Mouse (Mus musculus) forebrain, embryonic 12.5 days (tissue): ENCODE results near the gene Fggy. TPM values are rescaled to one million over a fixed set of nuclear protein-coding genes. Genes with fewer than 3 reads are reported as not detected.

Experiments used
- ATAC-seq: fragments of 200-750 bp; cut with Nextera tagmentation; 2 replicates; pipeline ENCODE4 v1.8.0; 2017; ENCODE audit warnings: moderate TSS enrichment; ENCODE audit not compliant: low FRiP score
- H3K27ac ChIP-seq: fragments of 300-500 bp; sonication (generic); 2 replicates; pipeline ENCODE4 v1.5.1; 2016; ENCODE audit warnings: mild to moderate bottlenecking
- H3K27me3 ChIP-seq: fragments of 300-500 bp; sonication (generic); 2 replicates; pipeline ENCODE4 v1.6.1; 2016; ENCODE audit warnings: mild to moderate bottlenecking
- H3K36me3 ChIP-seq: fragments of 300-500 bp; sonication (generic); replicated peaks from 2 replicates; pipeline ENCODE4 v1.6.1; 2016; ENCODE audit warnings: mild to moderate bottlenecking
- H3K4me1 ChIP-seq: fragments of 300-500 bp; sonication (generic); 2 replicates; pipeline ENCODE4 v1.6.1; 2016
- H3K4me2 ChIP-seq: fragments of 300-500 bp; sonication (generic); 2 replicates; pipeline ENCODE4 v1.6.1; 2016; ENCODE audit warnings: mild to moderate bottlenecking, moderate library complexity
- H3K4me3 ChIP-seq: fragments of 300-500 bp; sonication (generic); replicated peaks from 2 replicates; pipeline ENCODE4 v1.5.1; 2016; ENCODE audit warnings: mild to moderate bottlenecking
- H3K9ac ChIP-seq: fragments of 300-500 bp; sonication (generic); 2 replicates; pipeline ENCODE4 v1.6.1; 2016; ENCODE audit warnings: mild to moderate bottlenecking
- H3K9me3 ChIP-seq: fragments of 300-500 bp; sonication (generic); 2 replicates; pipeline ENCODE4 v1.6.1; 2016
- WGBS: fragments of 180-500 bp; shearing (Covaris S2); methylation state at CpG from one replicate; pipeline ENCODE4 v1.1.7; 2016; 5-methylcytosine and 5-hydroxymethylcytosine counted together
- polyA plus RNA-seq: library from polyadenylated mRNA; unstranded; fragments of >200 nt; fragmentation: Nextera tagmentation; extraction: Ambion mirVana; gene quantifications from 2 replicates; pipeline ENCODE4 v1.2.1, GENCODE M21; 2016

Gene Fggy
- polyA plus RNA-seq, 1 experiment from 2014 or later: 7.7 TPM

DNA sequence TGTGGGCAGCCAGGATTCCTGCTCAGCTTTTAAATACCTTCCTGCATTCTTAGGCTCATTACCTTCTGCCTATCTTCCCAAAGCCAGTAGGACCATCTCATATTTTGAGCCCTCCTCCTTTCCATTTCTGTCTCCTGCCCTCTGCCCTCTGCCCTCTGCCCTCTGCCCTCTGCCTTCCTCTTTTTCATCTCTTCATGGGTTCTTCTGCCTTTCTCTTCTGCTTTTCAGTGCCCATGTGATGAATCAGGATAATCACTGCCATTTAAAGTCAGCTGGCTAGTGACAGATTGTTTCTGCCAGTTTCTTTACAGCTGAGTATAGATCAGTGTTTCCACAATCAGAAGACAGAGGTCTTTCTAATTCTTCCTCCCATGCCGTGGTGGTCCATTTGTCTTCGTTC lies 273.0 kb downstream of the Fggy start:
- peaks cover 6% of the 10 kb centered on the region; the same call in 1 of the 2 replicates for H3K4me1 ChIP-seq
- H3K4me3 ChIP-seq: no peak overlapping the region
- no peak overlapping the region for H3K9ac ChIP-seq
- no peaks in the 10 kb centered on the region for H3K9me3 ChIP-seq
- no peaks in the 10 kb centered on the region for H3K27me3 ChIP-seq
- H3K36me3 ChIP-seq: no peaks in the 10 kb centered on the region
- no peak overlapping the region for H3K4me2 ChIP-seq
- no peak overlapping the region for H3K27ac ChIP-seq
- WGBS: 47% methylated on average over 2 of the region's 2 CpGs
- no peak for ATAC-seq

DNA sequence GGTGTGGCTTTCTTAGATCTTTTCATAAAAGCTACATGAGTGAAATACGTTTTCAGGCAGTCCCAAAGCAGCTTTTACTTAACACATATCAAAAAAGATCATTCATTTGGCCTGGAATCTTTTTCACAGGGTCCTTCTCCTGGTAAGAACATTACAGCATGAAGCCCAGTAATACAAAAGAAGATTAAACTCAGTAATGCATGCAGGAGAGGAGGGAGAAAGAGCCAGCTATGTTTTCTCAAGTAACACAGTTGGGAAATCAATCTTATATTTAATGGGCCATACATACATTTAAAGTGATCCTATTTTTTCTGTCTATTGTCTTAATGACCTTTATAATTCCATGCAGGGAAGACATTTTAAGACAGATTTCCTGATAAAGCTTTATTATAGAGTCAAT lies 282.6 kb downstream of the Fggy start:
- no peak overlapping the region for H3K4me3 ChIP-seq
- no peaks in the 10 kb centered on the region for H3K27me3 ChIP-seq
- H3K9ac ChIP-seq: no peak overlapping the region
- H3K36me3 ChIP-seq: no peaks in the 10 kb centered on the region
- ATAC-seq: no peak
- H3K27ac ChIP-seq: peak overlapping the region; percentile 38; the same call in 1 of the 2 replicates
- H3K4me1 ChIP-seq: peaks cover 5% of the 10 kb centered on the region; the same call in 1 of the 2 replicates
- H3K4me2 ChIP-seq: no peak overlapping the region
- H3K9me3 ChIP-seq: no peaks in the 10 kb centered on the region
- WGBS: 41% methylated on average over 1 of the region's 1 CpGs

DNA sequence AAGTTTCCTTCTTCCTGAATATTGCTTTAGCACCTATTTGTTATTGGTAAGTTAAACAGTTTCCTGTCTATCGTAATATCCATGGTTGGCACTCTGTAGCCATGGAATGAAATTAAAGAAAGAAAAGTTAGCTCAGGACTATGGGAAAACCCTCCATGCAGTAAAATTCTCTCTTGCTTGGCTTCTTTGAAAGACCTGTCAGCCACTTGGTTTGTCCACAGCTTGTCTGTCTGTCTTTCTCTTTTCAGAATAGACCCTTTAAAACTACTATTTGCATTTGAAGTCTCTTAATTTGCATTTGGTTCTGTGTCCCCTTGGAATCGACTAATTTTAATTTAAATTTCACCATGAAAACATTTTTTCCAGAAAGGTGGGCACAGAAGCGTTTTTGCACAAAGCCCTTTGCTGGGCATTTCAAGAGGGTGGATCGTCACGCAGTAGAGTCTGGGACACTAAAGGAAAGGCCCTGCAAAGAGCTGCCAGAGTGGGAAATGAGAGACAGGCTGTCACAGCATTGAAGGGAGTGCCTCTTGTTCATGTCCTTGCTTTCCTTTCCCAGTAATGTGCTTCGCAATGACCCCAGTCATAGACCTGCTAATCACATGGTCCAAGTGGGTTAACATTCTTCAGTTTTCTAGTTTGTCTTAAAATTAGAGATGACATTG lies 283.2 kb downstream of the Fggy start:
- H3K4me1 ChIP-seq: peaks cover 5% of the 10 kb centered on the region
- no peak overlapping the region for H3K4me2 ChIP-seq
- no peaks in the 10 kb centered on the region for H3K9me3 ChIP-seq
- H3K9ac ChIP-seq: no peak overlapping the region
- 50% methylated on average over 6 of the region's 6 CpGs for WGBS
- no peaks in the 10 kb centered on the region for H3K36me3 ChIP-seq
- ATAC-seq: peak; percentile 83
- no peaks in the 10 kb centered on the region for H3K27me3 ChIP-seq
- H3K27ac ChIP-seq: no peak overlapping the region
- H3K4me3 ChIP-seq: no peak overlapping the region

DNA sequence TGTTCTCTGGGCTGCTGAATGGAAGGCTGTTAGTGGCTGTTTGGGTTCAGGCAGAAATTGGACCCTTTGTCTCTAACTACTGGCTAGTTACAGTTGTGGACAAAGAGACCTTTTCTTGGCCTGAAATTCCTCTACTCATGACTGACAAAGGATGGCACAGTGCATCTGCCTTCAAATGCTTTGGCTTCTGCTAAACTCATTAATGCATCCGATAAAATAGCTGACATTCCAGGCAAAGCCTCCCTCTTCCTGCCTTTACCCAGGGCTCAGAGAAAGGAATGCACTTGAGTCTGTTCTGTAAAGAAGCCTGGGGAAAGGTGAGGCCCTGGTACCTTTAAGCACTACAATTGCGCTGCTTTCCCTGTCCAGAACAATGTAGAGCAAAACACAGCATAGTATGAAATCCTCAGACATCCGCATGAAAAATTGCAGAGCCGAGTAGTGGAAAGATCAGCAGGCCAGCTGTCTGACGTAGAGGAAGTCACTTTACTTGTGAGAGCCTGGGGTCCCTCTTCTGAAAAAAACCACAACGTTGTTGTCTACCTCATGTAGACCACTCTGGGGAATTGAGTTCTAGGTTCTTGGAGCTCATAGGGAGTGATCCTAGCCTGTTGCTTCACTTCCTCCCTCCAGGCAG lies 288.8 kb downstream of the Fggy start:
- H3K4me2 ChIP-seq: no peak overlapping the region
- ATAC-seq: 0 out of 2 replicates have a peak, but pooled peaks have one; percentile 9
- H3K4me1 ChIP-seq: peaks cover 11% of the 10 kb centered on the region
- H3K27ac ChIP-seq: no peak overlapping the region
- no peaks in the 10 kb centered on the region for H3K27me3 ChIP-seq
- H3K36me3 ChIP-seq: no peaks in the 10 kb centered on the region
- H3K9me3 ChIP-seq: no peaks in the 10 kb centered on the region
- H3K4me3 ChIP-seq: no peak overlapping the region
- no peak overlapping the region for H3K9ac ChIP-seq
- WGBS: 50% methylated on average over 6 of the region's 6 CpGs

DNA sequence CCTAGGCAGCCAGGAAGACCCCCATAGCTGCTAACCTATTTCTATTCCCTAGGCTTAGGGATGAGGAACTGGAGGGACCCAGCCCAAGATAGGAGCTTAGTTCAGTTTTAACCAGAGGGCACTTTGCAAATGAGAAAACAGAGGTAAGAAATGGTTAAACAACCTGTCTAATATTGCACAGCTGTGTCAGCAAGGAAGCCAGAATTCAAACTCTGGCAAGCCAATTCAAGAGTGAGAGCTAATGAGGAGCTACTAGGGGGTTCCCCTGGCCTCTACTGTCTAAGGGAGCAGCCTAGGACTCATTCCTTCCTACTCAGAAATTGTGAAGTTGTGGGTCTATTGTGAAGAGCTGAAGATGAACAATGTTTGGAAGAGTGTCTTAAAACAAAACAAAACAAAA lies 289.9 kb downstream of the Fggy start:
- Histone ChIP-seq H3K9ac (no peak overlapping the region), H3K4me2 (no peak overlapping the region), H3K4me1 (peaks cover 11% of the 10 kb centered on the region), H3K27me3 (no peaks in the 10 kb centered on the region), H3K27ac (no peak overlapping the region), H3K4me3 (no peak overlapping the region), H3K9me3 (no peaks in the 10 kb centered on the region), H3K36me3 (no peaks in the 10 kb centered on the region)
- ATAC-seq: no peak

DNA sequence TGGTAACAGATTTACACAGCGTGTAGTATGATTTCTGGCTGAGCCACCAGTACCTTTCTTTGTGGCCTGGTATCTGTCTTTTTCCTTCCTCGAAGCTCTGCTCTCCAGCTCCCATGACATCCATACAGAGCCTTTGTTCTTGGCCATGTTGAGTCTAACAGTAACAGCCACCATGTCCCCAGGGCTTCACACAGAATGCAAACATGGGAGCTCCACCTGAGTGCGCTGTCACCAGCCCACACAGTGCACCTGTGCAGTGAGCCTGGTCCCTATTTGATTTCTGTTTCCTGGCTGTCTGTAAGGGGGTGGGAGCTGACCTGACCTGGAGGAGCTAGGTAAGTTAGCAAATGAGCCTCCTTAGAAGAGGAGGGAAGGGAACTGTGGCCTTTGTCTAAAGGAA lies 290.4 kb downstream of the Fggy start:
- Histone ChIP-seq H3K27ac (no peak overlapping the region), H3K36me3 (no peaks in the 10 kb centered on the region), H3K9me3 (no peaks in the 10 kb centered on the region), H3K4me1 (peaks cover 11% of the 10 kb centered on the region), H3K27me3 (no peaks in the 10 kb centered on the region), H3K9ac (no peak overlapping the region), H3K4me3 (no peak overlapping the region), H3K4me2 (no peak overlapping the region)
- ATAC-seq: no peak
- 77% methylated on average over 3 of the region's 3 CpGs for WGBS

DNA sequence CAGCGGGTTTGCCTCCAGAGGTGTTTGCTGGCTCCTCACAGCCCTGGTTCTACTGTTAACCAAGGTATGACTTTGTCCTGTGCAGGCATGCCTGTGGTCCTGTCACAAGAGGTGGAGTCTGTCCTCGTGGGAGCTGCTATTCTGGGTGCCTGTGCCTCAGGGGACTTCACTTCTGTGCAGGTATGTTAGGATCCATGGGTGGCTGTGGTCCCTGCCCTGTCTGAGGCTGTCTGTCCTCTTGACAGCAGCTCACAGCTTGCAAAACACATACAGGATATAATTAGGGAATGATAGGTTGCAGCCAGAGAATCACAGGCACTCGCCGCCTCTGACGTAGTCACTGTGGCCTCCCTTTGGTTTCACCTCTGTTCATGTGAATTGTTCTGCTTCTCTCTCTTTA lies 292.2 kb downstream of the Fggy start:
- Histone ChIP-seq H3K36me3 (no peaks in the 10 kb centered on the region), H3K9me3 (no peaks in the 10 kb centered on the region), H3K9ac (no peak overlapping the region), H3K4me1 (peaks cover 11% of the 10 kb centered on the region), H3K27ac (no peak overlapping the region), H3K27me3 (no peaks in the 10 kb centered on the region), H3K4me3 (no peak overlapping the region), H3K4me2 (no peak overlapping the region)
- WGBS: 84% methylated on average over 5 of the region's 5 CpGs
- no peak for ATAC-seq

DNA sequence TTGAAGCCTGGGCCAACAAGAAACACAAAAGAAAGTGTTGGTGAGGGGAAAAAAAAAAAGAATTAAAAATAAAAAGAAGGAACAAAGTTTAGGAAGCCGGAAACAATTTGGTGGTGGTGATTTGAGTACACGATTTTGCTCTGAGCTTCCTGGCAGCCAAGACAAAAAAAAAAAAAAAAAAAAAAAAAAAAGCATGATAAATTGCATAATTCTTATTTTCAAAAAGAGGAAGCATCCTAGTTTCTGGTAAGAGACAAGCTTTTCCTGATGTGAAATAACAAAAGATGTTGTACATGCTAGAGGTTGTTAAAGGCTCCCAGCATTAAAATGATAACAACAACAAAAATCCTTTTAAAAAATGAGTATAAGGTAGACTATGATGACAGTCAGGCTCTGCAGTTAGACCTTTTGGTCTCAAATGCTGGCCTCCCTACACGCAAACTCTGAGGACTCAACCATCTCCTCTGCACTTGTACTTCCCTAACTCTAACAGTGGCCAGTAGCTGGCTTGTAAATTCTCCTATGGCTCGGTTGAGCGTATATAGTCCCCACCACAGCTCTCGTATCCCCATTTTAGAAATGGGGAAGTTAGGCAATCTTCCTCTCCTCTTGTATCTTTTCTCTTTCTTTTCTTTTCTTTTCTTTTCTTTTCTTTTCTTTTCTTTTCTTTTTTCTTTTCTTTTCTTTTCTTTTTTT lies 292.9 kb downstream of the Fggy start:
- Histone ChIP-seq H3K4me3 (no peak overlapping the region), H3K27me3 (no peaks in the 10 kb centered on the region), H3K4me2 (no peak overlapping the region), H3K9ac (no peak overlapping the region), H3K36me3 (no peaks in the 10 kb centered on the region), H3K9me3 (no peaks in the 10 kb centered on the region), H3K4me1 (peaks cover 11% of the 10 kb centered on the region), H3K27ac (no peak overlapping the region)
- ATAC-seq: no peak
- WGBS: 92% methylated on average over 6 of the region's 6 CpGs

DNA sequence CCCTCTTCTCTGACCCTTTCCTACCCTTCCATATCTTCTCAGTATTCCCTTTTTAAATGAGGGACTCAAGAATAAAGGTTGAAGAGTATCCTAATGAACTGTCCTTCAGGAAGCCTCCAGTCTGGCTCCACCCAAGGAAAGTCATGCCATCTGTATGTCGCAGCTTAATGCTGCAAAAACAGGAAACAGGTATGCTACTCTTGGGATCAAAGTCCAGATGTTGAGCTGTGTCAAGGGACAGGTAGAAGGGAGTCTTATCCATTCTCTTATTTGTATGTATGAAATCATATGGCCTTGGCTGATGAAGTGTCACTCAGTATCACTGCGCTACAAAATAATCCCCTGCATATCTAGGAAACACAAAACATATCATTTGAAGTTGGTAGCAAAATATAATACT lies 294.9 kb downstream of the Fggy start:
- Histone ChIP-seq H3K9ac (no peak overlapping the region), H3K36me3 (no peaks in the 10 kb centered on the region), H3K9me3 (no peaks in the 10 kb centered on the region), H3K4me1 (no peaks in the 10 kb centered on the region), H3K27ac (no peak overlapping the region), H3K27me3 (no peaks in the 10 kb centered on the region), H3K4me2 (no peak overlapping the region), H3K4me3 (no peak overlapping the region)
- WGBS: 92% methylated on average over 2 of the region's 2 CpGs
- ATAC-seq: no peak

DNA sequence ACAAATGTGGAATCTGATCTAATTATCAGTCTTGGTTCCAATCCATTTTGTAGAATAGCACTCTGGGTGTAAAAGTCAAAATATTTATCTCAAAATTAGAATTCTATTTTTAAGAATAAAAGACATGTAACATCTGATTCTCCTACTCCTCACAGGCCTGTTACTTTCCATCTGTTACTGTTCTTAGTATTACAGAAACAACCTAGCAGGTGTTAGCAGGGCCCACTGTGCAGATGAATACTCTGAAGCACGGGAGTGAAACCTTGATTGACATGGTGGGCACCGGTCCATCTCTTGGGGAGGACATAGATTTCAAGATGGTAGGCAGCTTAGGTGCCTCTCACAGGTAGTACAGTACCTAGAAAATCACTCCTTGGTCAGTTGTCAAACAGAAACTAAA lies 298.7 kb downstream of the Fggy start:
- Histone ChIP-seq H3K9ac (no peak overlapping the region), H3K27me3 (no peaks in the 10 kb centered on the region), H3K36me3 (no peaks in the 10 kb centered on the region), H3K4me1 (peaks cover 4% of the 10 kb centered on the region; the same call in 1 of the 2 replicates), H3K4me2 (no peak overlapping the region), H3K9me3 (no peaks in the 10 kb centered on the region), H3K27ac (no peak overlapping the region), H3K4me3 (no peak overlapping the region)
- 92% methylated on average over 2 of the region's 2 CpGs for WGBS
- ATAC-seq: no peak

DNA sequence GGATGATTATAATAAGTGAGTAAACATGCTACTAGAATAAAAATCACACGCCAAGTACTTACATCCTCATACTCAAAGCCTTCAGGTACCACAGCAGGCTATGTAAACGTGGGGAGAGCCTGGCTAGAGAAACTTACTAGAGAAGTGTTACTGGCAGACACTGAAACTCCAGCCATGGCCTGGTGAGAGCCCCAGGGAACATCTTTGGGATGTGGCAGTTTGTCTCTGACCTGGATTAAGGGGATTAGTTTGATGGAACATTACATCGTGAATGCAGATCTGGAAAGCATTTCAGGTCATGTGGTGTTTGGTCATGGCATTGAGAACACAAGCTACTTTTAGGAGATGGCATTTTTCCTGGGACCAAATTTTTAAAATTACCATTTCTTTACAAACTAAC lies 303.3 kb downstream of the Fggy start:
- no peak for ATAC-seq
- Histone ChIP-seq H3K9me3 (no peaks in the 10 kb centered on the region), H3K9ac (no peak overlapping the region), H3K4me3 (no peak overlapping the region), H3K4me2 (no peak overlapping the region), H3K36me3 (no peaks in the 10 kb centered on the region), H3K4me1 (peaks cover 13% of the 10 kb centered on the region; the same call in 1 of the 2 replicates), H3K27me3 (no peaks in the 10 kb centered on the region), H3K27ac (no peak overlapping the region)
- WGBS: 37% methylated on average over 3 of the region's 3 CpGs

DNA sequence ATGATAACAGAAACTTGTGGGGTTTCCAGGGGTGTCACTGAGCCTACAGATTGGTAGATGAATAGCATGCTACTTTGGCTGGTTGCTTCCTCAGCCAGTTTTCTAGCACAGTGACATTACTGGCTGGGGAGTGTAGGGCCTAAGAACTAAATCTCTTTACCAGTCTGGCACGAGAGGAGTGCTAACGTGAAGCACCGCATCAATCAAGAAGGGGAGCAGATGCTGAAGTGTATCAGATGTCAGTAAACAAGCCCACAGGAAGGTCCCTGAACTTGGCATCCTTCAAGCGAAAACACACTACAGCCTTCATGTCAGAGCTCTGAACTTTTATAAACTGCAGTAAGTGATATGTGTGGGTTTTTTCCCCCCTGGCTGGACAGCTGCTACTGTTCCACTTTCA lies 303.8 kb downstream of the Fggy start:
- H3K9ac ChIP-seq: no peak overlapping the region
- no peaks in the 10 kb centered on the region for H3K27me3 ChIP-seq
- no peak overlapping the region for H3K4me3 ChIP-seq
- H3K4me1 ChIP-seq: peaks cover 13% of the 10 kb centered on the region; the same call in 1 of the 2 replicates
- ATAC-seq: no peak
- no peak overlapping the region for H3K27ac ChIP-seq
- no peaks in the 10 kb centered on the region for H3K9me3 ChIP-seq
- no peak overlapping the region for H3K4me2 ChIP-seq
- WGBS: 55% methylated on average over 4 of the region's 4 CpGs
- H3K36me3 ChIP-seq: no peaks in the 10 kb centered on the region
